In the genomic region with DNA sequence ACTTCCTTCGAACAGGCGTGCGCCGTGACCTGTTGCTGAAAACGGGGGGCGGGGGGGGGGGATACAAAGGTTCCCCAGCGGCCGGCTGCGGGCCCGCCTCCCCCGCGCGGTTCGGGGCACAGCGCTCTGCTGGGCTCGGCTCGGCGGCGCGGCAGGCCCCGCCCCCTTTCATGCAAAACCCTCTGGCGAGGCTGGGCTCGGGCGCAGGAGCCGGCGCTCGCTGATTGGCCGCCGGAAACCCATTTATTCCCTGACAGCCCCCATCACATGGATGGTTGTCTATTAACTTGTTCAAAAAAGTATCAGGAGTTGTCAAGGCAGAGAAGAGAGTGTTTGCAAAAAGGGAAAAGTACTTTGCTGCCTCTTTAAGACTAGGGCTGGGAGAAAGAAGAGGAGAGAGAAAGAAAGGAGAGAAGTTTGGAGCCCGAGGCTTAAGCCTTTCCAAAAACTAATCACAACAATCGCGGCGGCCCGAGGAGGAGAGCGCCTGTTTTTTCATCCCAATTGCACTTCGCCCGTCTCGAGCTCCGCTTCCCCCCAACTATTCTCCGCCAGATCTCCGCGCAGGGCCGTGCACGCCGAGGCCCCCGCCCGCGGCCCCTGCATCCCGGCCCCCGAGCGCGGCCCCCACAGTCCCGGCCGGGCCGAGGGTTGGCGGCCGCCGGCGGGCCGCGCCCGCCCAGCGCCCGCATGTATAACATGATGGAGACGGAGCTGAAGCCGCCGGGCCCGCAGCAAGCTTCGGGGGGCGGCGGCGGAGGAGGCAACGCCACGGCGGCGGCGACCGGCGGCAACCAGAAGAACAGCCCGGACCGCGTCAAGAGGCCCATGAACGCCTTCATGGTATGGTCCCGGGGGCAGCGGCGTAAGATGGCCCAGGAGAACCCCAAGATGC, we compare ENCODE assay signal across 8 mouse cellular contexts. TPM values are rescaled to one million over a fixed set of nuclear protein-coding genes. Genes with fewer than 3 reads are reported as not detected.
A peak's percentile ranks its signal among the peaks of the same experiment; 100 is the strongest.
DNase-seq lines count a peak whose midpoint lies in the region; ATAC-seq lines count a peak whose summit lies in the region.

Gene Sox2 (plus strand): TSS at position 680 of the 895 bp plus-strand sequence.

- H3K27me3 ChIP-seq in embryonic facial prominence, embryonic 15.5 days: peaks cover 88% of the 10 kb centered on the region
- peaks cover 51% of the 10 kb centered on the region for H3K27me3 ChIP-seq in hindbrain, embryonic 13.5 days
- peaks cover 90% of the 10 kb centered on the region for H3K27me3 ChIP-seq in lung, embryonic 15.5 days

- peak within 1 kb of the TSS; percentile 75 for H3K27ac ChIP-seq in embryonic facial prominence, embryonic 15.5 days (replicated peaks)
- peak within 1 kb of the TSS; percentile 94 for H3K27ac ChIP-seq in hindbrain, embryonic 13.5 days
- peak within 1 kb of the TSS; percentile 61 for H3K27ac ChIP-seq in lung, embryonic 15.5 days

- H3K9ac ChIP-seq in embryonic facial prominence, embryonic 15.5 days: peak within 1 kb of the TSS; percentile 31; the same call in 1 of the 2 replicates
- peak within 1 kb of the TSS; percentile 87 for H3K9ac ChIP-seq in hindbrain, embryonic 13.5 days
- H3K9ac ChIP-seq in lung, embryonic 15.5 days: peak within 1 kb of the TSS; percentile 29; the same call in 1 of the 2 replicates

- WGBS in embryonic facial prominence, embryonic 15.5 days: under 1% methylated on average over 86 of the region's 86 CpGs
- WGBS in hindbrain, embryonic 13.5 days: under 1% methylated on average over 86 of the region's 86 CpGs
- WGBS in lung, embryonic 15.5 days: under 1% methylated on average over 73 of the region's 86 CpGs

- peak within 1 kb of the TSS; percentile 46 for H3K4me3 ChIP-seq in embryonic facial prominence, embryonic 15.5 days (replicated peaks)
- H3K4me3 ChIP-seq in hindbrain, embryonic 13.5 days: peak within 1 kb of the TSS; percentile 57
- H3K4me3 ChIP-seq in lung, embryonic 15.5 days: peak within 1 kb of the TSS; percentile 41

- peaks cover 28% of the 10 kb centered on the region for H3K4me1 ChIP-seq in embryonic facial prominence, embryonic 15.5 days
- H3K4me1 ChIP-seq in hindbrain, embryonic 13.5 days (replicated peaks): peaks cover 39% of the 10 kb centered on the region
- peaks cover 29% of the 10 kb centered on the region for H3K4me1 ChIP-seq in lung, embryonic 15.5 days

- no peaks in the 10 kb centered on the region for H3K36me3 ChIP-seq in embryonic facial prominence, embryonic 15.5 days
- no peaks in the 10 kb centered on the region for H3K36me3 ChIP-seq in hindbrain, embryonic 13.5 days
- no peaks in the 10 kb centered on the region for H3K36me3 ChIP-seq in lung, embryonic 15.5 days

- no peaks in the 10 kb centered on the region for H3K9me3 ChIP-seq in embryonic facial prominence, embryonic 15.5 days (replicated peaks)
- H3K9me3 ChIP-seq in hindbrain, embryonic 13.5 days: no peaks in the 10 kb centered on the region
- H3K9me3 ChIP-seq in lung, embryonic 15.5 days: no peaks in the 10 kb centered on the region

- DNase-seq in thymus, postnatal 4 days: peak; percentile 48
- DNase-seq in thymus, postnatal 10 days (ENCODE audit: low spot score in 2 of 2): no peak
- peak in 1 of 2 experiments; percentile 58 for DNase-seq in layer of hippocampus, postnatal 25 days (ENCODE audit: extremely low spot score in 1 of 2, low spot score in 1 of 2)
- peak; percentile 74 for DNase-seq in right cerebral cortex, postnatal 14 days

- ATAC-seq in embryonic facial prominence, embryonic 15.5 days (ENCODE audit: insufficient number of reproducible peaks, low FRiP score, low TSS enrichment, low read depth): peak; percentile 86
- peak; percentile 86 for ATAC-seq in hindbrain, embryonic 13.5 days (ENCODE audit: low FRiP score)
- peak; percentile 84 for ATAC-seq in lung, embryonic 15.5 days (ENCODE audit: borderline replicate concordance, extremely low read depth, low FRiP score, low TSS enrichment)
- no peak for ATAC-seq in erythroid progenitor cell, adult 5-6 weeks (replicated peaks; ENCODE audit: low FRiP score, poor library complexity, severe bottlenecking)

- peak within 1 kb of the TSS; percentile 71 for H3K4me2 ChIP-seq in embryonic facial prominence, embryonic 15.5 days (replicated peaks)
- H3K4me2 ChIP-seq in hindbrain, embryonic 13.5 days: peak within 1 kb of the TSS; percentile 64
- H3K4me2 ChIP-seq in lung, embryonic 15.5 days: peak within 1 kb of the TSS; percentile 60

RNA-seq across cellular contexts. Expression of gene Sox2, which starts in this region (rescaled TPM):
- 6.5 and 7.4 TPM in 2 replicates for polyA plus RNA-seq in embryonic facial prominence, embryonic 15.5 days (2015; fragmentation: Nextera tagmentation; extraction: Ambion mirVana)
- 16.9 and 19.2 TPM in 2 replicates for polyA plus RNA-seq in hindbrain, embryonic 13.5 days (2015; fragmentation: Nextera tagmentation; extraction: Ambion mirVana)
- 10 to 100 TPM; 47.2 to 53.7 TPM for total RNA-seq in layer of hippocampus, postnatal 25 days (2021)
- 4.1 and 5.3 TPM in 2 replicates for polyA plus RNA-seq in lung, embryonic 15.5 days (2015; fragmentation: Nextera tagmentation; extraction: Ambion mirVana)
- total RNA-seq in erythroid progenitor cell, adult 5-6 weeks (2015; ENCODE audit: low replicate concordance): not detected in 2 replicates
- not detected in 2 replicates for total RNA-seq in erythroid progenitor cell, adult 5-6 weeks (2017; ENCODE audit: low replicate concordance)

Comparison
In these comparisons a context has a peak if more than half of its experiments do, and no peak if none do; other contexts are left out.
1. RNA of gene Sox2 (total RNA-seq): 47.2 to 53.7 TPM in layer of hippocampus, postnatal 25 days; not detected in erythroid progenitor cell, adult 5-6 weeks; every median in the first group is over 10 times any median in the second.
2. DNase-seq: peak in thymus, postnatal 4 days (single experiment) and right cerebral cortex, postnatal 14 days (single experiment); none in thymus, postnatal 10 days (0 of 2).
3. H3K9ac ChIP-seq: peak in every context shown above with its lines; median percentile 87 in hindbrain, embryonic 13.5 days; 31 in embryonic facial prominence, embryonic 15.5 days; 29 in lung, embryonic 15.5 days.
4. Peak in every context shown above with its lines, with median percentiles within 50 percentile points of each other: H3K27ac ChIP-seq, H3K4me2 ChIP-seq and H3K4me3 ChIP-seq.